ENCODE assay signal across 7 mouse cellular contexts in the genomic region with DNA sequence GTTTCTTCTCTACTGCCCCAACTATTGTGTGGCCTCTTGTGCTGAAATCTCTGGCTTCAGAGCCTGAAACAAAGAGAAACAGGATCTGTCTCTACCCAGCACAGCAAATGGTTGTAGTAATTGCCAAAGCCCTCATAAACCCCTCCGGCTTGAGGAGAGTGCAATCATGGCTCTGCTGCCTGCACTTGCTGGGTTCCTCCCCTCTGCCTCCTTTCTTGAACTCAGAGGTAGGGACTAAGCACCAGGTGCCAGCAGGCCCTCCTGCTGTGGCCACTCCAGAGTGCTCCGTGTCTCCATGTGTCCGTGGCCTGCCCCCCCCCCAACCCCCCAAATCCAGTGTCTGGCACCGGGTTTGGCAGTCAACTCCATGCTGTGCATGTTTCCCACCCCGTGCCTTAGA. TPM values are rescaled to one million over a fixed set of nuclear protein-coding genes. Genes with fewer than 3 reads are reported as not detected.
DNase-seq lines count a peak whose midpoint lies in the region; ATAC-seq and TF ChIP-seq lines count a peak whose summit lies in the region.

No protein-coding gene starts in this region.

- peaks cover 22% of the 10 kb centered on the region for H3K36me3 ChIP-seq in hindbrain, embryonic 14.5 days (replicated peaks; ENCODE audit: control insufficient read depth, insufficient read depth)
- peaks cover 32% of the 10 kb centered on the region for H3K36me3 ChIP-seq in neural tube, embryonic 12.5 days

- H3K4me3 ChIP-seq in layer of hippocampus, adult 2 months: no peak overlapping the region
- H3K4me3 ChIP-seq in hindbrain, embryonic 14.5 days (replicated peaks; ENCODE audit: low read length): no peak overlapping the region
- no peak overlapping the region for H3K4me3 ChIP-seq in neural tube, embryonic 12.5 days

- H3K4me1 ChIP-seq in hindbrain, embryonic 14.5 days (replicated peaks; ENCODE audit: control insufficient read depth, insufficient read depth, low read length): peaks cover 52% of the 10 kb centered on the region
- peaks cover 53% of the 10 kb centered on the region for H3K4me1 ChIP-seq in neural tube, embryonic 12.5 days

- H3K27ac ChIP-seq in layer of hippocampus, adult 2 months: peak overlapping the region; percentile 72
- H3K27ac ChIP-seq in hindbrain, embryonic 14.5 days: peak overlapping the region; percentile 86
- H3K27ac ChIP-seq in neural tube, embryonic 12.5 days: peak overlapping the region; percentile 42

- no peaks in the 10 kb centered on the region for H3K27me3 ChIP-seq in hindbrain, embryonic 14.5 days (ENCODE audit: control insufficient read depth, insufficient read depth, low read length)
- no peaks in the 10 kb centered on the region for H3K27me3 ChIP-seq in neural tube, embryonic 12.5 days (replicated peaks)

- TF ChIP-seq CTCF in layer of hippocampus, adult 2 months (conservative IDR thresholded peaks at IDR 0.05): no peak

- DNase-seq in layer of hippocampus, adult 2 months (ENCODE audit: low spot score in 2 of 2): no peak
- DNase-seq in layer of hippocampus, adult 18-20 months (ENCODE audit: low spot score in 2 of 2): no peak
- DNase-seq in fat pad, adult 2 months (ENCODE audit: extremely low read depth, low read depth, low spot score): peak; percentile 74
- peak; percentile 55 for DNase-seq in hindbrain, embryonic 14.5 days (ENCODE audit: low spot score)
- DNase-seq in layer of hippocampus, postnatal 36 days: no peak

- H3K9ac ChIP-seq in hindbrain, embryonic 14.5 days: peak overlapping the region; percentile 41; the same call in 1 of the 2 replicates
- H3K9ac ChIP-seq in neural tube, embryonic 12.5 days: 0 out of 2 replicates have a peak overlapping the region, but pooled peaks have one; percentile 33

- peak; percentile 10; the same call in 1 of the 2 replicates for ATAC-seq in hindbrain, embryonic 14.5 days (ENCODE audit: low FRiP score)
- no peak for ATAC-seq in neural tube, embryonic 12.5 days (ENCODE audit: low FRiP score, low read depth)
- ATAC-seq in activated CD4-positive, CD25-positive, alpha-beta regulatory T cell, adult 4 months: no peak

- H3K4me2 ChIP-seq in hindbrain, embryonic 14.5 days (replicated peaks): no peak overlapping the region
- H3K4me2 ChIP-seq in neural tube, embryonic 12.5 days (replicated peaks): no peak overlapping the region

- WGBS in hindbrain, embryonic 14.5 days: 15% methylated on average over 5 of the region's 5 CpGs
- WGBS in neural tube, embryonic 12.5 days: 6% methylated on average over 5 of the region's 5 CpGs

- no peaks in the 10 kb centered on the region for H3K9me3 ChIP-seq in hindbrain, embryonic 14.5 days (ENCODE audit: control insufficient read depth, low read length)
- H3K9me3 ChIP-seq in neural tube, embryonic 12.5 days: no peaks in the 10 kb centered on the region

RNA-seq across cellular contexts. Expression of a gene that starts 14.6 kb away (rescaled TPM):
- 1 to 10 TPM; 2.3 to 4.2 TPM for total RNA-seq in layer of hippocampus, adult 2 months (2021)
- total RNA-seq in layer of hippocampus, adult 18-20 months (2021): 1 to 10 TPM; 3.0 to 3.4 TPM
- 2.2 TPM in 2 replicates for polyA plus RNA-seq in hindbrain, embryonic 14.5 days (2014; fragmentation: Nextera tagmentation; extraction: Ambion mirVana)
- polyA plus RNA-seq in neural tube, embryonic 12.5 days (2016; fragmentation: Nextera tagmentation; extraction: Ambion mirVana): 0.42 and 0.79 TPM in 2 replicates
- polyA plus RNA-seq in activated CD4-positive, CD25-positive, alpha-beta regulatory T cell, adult 4 months (2017; shearing (Covaris generic)): not detected
- 1 to 10 TPM; 3.7 to 5.8 TPM for total RNA-seq in layer of hippocampus, postnatal 36 days (2021)

RNA-seq across cellular contexts. Expression of a gene that starts 15.0 kb away (rescaled TPM):
- total RNA-seq in layer of hippocampus, adult 2 months (2021): 1 to 10 TPM; 5.0 to 5.3 TPM
- total RNA-seq in layer of hippocampus, adult 18-20 months (2021): 1 to 10 TPM; 7.3 to 7.6 TPM
- 1.5 and 2.3 TPM in 2 replicates for polyA plus RNA-seq in hindbrain, embryonic 14.5 days (2014; fragmentation: Nextera tagmentation; extraction: Ambion mirVana)
- polyA plus RNA-seq in neural tube, embryonic 12.5 days (2016; fragmentation: Nextera tagmentation; extraction: Ambion mirVana): 0.38 and 0.74 TPM in 2 replicates
- not detected for polyA plus RNA-seq in activated CD4-positive, CD25-positive, alpha-beta regulatory T cell, adult 4 months (2017; shearing (Covaris generic))
- 1 to 10 TPM; 6.8 to 7.3 TPM for total RNA-seq in layer of hippocampus, postnatal 36 days (2021)

RNA-seq across cellular contexts. Expression of a gene that starts 43.3 kb away (rescaled TPM):
- 10 to 100 TPM in 1 of 2 experiments, 1 to 10 TPM in 1; 5.8 to 10.5 TPM for total RNA-seq in layer of hippocampus, adult 2 months (2021)
- total RNA-seq in layer of hippocampus, adult 18-20 months (2021): 1 to 10 TPM; 5.6 to 6.9 TPM
- polyA plus RNA-seq in hindbrain, embryonic 14.5 days (2014; fragmentation: Nextera tagmentation; extraction: Ambion mirVana): 1.7 and 3.0 TPM in 2 replicates
- polyA plus RNA-seq in neural tube, embryonic 12.5 days (2016; fragmentation: Nextera tagmentation; extraction: Ambion mirVana): 2.1 and 3.2 TPM in 2 replicates
- polyA plus RNA-seq in activated CD4-positive, CD25-positive, alpha-beta regulatory T cell, adult 4 months (2017; shearing (Covaris generic)): under 1 TPM in 1 of 2 experiments, not detected in 1; 0.42 TPM
- total RNA-seq in layer of hippocampus, postnatal 36 days (2021): 1 to 10 TPM; 3.9 to 5.9 TPM

Comparison
In these comparisons a context has a peak if more than half of its experiments do, and no peak if none do; other contexts are left out.
1. DNase-seq: peak in fat pad, adult 2 months (single experiment) and hindbrain, embryonic 14.5 days (single experiment); none in layer of hippocampus, adult 2 months (0 of 2), layer of hippocampus, adult 18-20 months (0 of 2) and layer of hippocampus, postnatal 36 days (0 of 2).
2. Peak in every context shown above with its lines, with median percentiles within 50 percentile points of each other: H3K27ac ChIP-seq.